19 mouse cellular contexts compared by ENCODE assay signal in genomic region chr8:64193421-64193820, GRCm38 (mm10). TPM values are rescaled to one million over a fixed set of nuclear protein-coding genes. Genes with fewer than 3 reads are reported as not detected.
A peak's percentile ranks its signal among the peaks of the same experiment; 100 is the strongest.
DNase-seq lines count a peak whose midpoint lies in the region; TF ChIP-seq lines count a peak whose summit lies in the region.
"Had no signal": no experiment of that assay in that cellular context is flagged by ENCODE, and none has a peak within 500 bp of the region (broad histone marks: within the 10 kb centered on the region; RNA-seq: fewer than 3 reads in every experiment).

No protein-coding gene starts in this region.

- H3K4me1 ChIP-seq in thymus, adult 2 months (replicated peaks; ENCODE audit: control insufficient read depth, insufficient read depth, low read length) = no peaks in the 10 kb centered on the region
- H3K4me1 ChIP-seq: embryonic facial prominence, embryonic 13.5 days; embryonic facial prominence, embryonic 15.5 days had no signal

- no peak for TF ChIP-seq CTCF in thymus, adult 2 months (IDR thresholded peaks at IDR 0.05; ENCODE audit: borderline replicate concordance, control insufficient read depth, extremely low read depth, insufficient read depth, low read length, poor library complexity)

- 81% methylated on average over 2 of the region's 2 CpGs for WGBS in thymus, adult 2 months

- DNase-seq in cerebellum, adult 18-20 months = peak; percentile 34 to 36
- no peak for DNase-seq in cerebellum, adult 11-12 months
- peak; percentile 46 for DNase-seq in cerebellum, adult 9-10 months
- DNase-seq in cerebellum, postnatal 10 days = no peak
- peak; percentile 77 for DNase-seq in Muller cell, postnatal 12 days (ENCODE audit: inconsistent ontology term)
- peak; percentile 58 for DNase-seq in brain, adult 2 months (ENCODE audit: low read depth, low spot score)
- DNase-seq in thymus, adult 2 months = no peak
- DNase-seq: adrenal gland, adult 8-10 months; adrenal gland, postnatal 14 days; adrenal gland, postnatal 36 days; embryo, embryonic 11 days; gastrocnemius, adult 2 months had no signal

- H3K36me3 ChIP-seq in thymus, adult 2 months (ENCODE audit: control insufficient read depth, insufficient read depth, low read length) = no peaks in the 10 kb centered on the region
- H3K36me3 ChIP-seq: embryonic facial prominence, embryonic 13.5 days; embryonic facial prominence, embryonic 15.5 days; forebrain, embryonic 10.5 days; forebrain, embryonic 12.5 days had no signal

- H3K27ac ChIP-seq in thymus, adult 2 months (ENCODE audit: control insufficient read depth, insufficient read depth, low read length) = no peak overlapping the region
- H3K27ac ChIP-seq: embryonic facial prominence, embryonic 13.5 days; embryonic facial prominence, embryonic 15.5 days; forebrain, embryonic 10.5 days; forebrain, embryonic 12.5 days; gastrocnemius, adult 2 months had no signal

- H3K27me3 ChIP-seq in thymus, adult 2 months (ENCODE audit: control insufficient read depth, insufficient read depth, low read length) = no peaks in the 10 kb centered on the region
- H3K27me3 ChIP-seq: embryonic facial prominence, embryonic 13.5 days; embryonic facial prominence, embryonic 15.5 days; forebrain, embryonic 12.5 days; Patski had no signal

- H3K4me3 ChIP-seq in thymus, adult 2 months (ENCODE audit: control insufficient read depth, insufficient read depth, low read length) = no peak overlapping the region
- H3K4me3 ChIP-seq: embryonic facial prominence, embryonic 13.5 days; embryonic facial prominence, embryonic 15.5 days; erythroblast, embryonic 14.5 days; forebrain, embryonic 10.5 days; forebrain, embryonic 12.5 days; gastrocnemius, adult 2 months had no signal

- no peak for TF ChIP-seq POLR2A in thymus, adult 2 months (IDR thresholded peaks at IDR 0.05; ENCODE audit: control insufficient read depth, extremely low read depth, insufficient read depth, low read length, poor library complexity)

RNA-seq across cellular contexts. Expression of gene Tll1, which starts 12.7 kb away (rescaled TPM):
- 0.09 and 0.37 TPM in 2 replicates for polyA plus RNA-seq in thymus, adult 2 months (2012; rRNA removed)
- polyA plus RNA-seq: activated CD4-positive, CD25-positive, alpha-beta regulatory T cell, adult 4 months; erythroblast, embryonic 14.5 days had no signal

Comparison
In these comparisons a context has a peak if more than half of its experiments do, and no peak if none do; other contexts are left out.
1. DNase-seq: peak in cerebellum, adult 18-20 months (2 of 2), cerebellum, adult 9-10 months (single experiment), Muller cell, postnatal 12 days (single experiment) and brain, adult 2 months (single experiment); none in cerebellum, adult 11-12 months (single experiment), cerebellum, postnatal 10 days (0 of 2) and thymus, adult 2 months (single experiment).